Mouse (Mus musculus) monocyte, adult 5-6 weeks (primary cell): ENCODE measurements around the gene Plpp7. TPM values are rescaled to one million over a fixed set of nuclear protein-coding genes. Genes with fewer than 3 reads are reported as not detected.

Experiments used
- ATAC-seq: fragments of 153-309, 156-312 bp; replicated peaks from 2 replicates; pipeline ENCODE4 v1.8.0; 2017; ENCODE audit warnings: mild to moderate bottlenecking; ENCODE audit not compliant: low TSS enrichment, insufficient number of reproducible peaks, severe bottlenecking, poor library complexity, low FRiP score
- total RNA-seq: library from RNA; stranded (forward); fragments of 200-1000, 200-491, 200-594 nt; gene quantifications from 3 replicates; pipeline ENCODE4 v1.2.3, GENCODE M21; 2017

Gene Plpp7
- total RNA-seq, 1 experiment from 2014 or later, result not detected

- ATAC-seq, result no peak; the same call in 1 of the 2 replicates
Measured at GRCm38 (mm10) chr2:32152367-32153034, 57.2 kb downstream of the Plpp7 start.

DNA sequence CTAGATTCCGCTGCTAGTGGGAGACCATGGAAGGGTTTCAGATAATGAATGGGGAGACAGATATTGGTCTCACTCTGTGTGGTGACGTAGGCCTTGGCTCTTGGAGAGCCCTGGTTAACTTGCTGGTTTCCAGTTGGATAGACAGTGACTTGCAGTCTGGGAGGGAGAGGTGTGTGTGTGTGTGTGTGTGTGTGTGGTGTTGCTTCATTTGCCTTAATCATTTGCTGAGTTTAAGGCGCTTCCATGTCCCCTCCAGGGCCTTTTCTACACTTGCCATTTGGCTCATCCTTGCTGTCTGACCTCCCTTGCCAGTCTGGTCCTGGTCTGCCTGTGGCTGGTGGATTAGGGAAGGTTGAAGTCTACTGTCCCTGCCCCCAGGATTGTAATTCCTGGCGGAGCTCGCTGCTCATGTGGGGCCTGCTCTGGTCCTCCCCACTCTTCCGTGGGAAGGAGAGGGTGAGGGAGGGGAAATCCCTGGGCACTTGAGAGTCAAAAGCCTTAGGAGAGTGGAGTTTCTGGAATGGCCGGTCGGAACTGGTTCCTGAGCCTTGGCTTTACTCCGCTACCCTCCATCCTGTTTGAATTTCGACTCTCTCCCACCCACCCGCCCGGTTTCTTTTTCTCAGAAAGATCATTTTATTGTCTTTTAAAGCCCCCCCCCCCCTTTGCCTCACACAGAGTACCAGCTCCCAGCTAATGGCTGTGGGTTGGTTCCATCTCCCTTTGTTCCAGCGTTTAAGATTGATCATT lies 57.9 kb downstream of the Plpp7 start:
- ATAC-seq, result no peak

GRCm38 (mm10) chr2:32153791-32154119 lies 58.4 kb downstream of the Plpp7 start:
- no peak for ATAC-seq

- no peak for ATAC-seq
Measured at GRCm38 (mm10) chr2:32154334-32154997, 59.1 kb downstream of the Plpp7 start.

- ATAC-seq, result no peak
Measured at GRCm38 (mm10) chr2:32154998-32155541, 59.7 kb downstream of the Plpp7 start.

- no peak for ATAC-seq
Measured at GRCm38 (mm10) chr2:32155614-32156013, 60.3 kb downstream of the Plpp7 start.

DNA sequence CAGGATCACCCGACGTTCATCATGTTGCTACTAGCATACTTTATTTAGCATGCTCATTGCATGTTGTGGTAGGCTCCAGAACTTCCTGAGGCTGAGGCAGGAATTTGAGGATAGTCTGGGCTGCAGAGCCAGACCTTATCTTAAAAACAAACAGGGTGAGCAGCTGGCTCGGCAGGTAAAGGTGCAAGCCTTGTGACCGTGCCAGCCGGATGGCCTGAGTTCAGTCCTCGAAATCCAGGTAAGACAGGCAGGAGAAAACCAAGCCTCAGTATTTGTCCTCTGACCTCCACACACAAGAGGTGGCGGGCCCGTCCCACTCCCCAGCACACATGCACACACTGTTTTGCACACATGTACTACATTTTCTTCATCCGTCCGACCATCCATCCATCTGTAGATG lies 61.3 kb downstream of the Plpp7 start:
- no peak for ATAC-seq

- no peak for ATAC-seq
Measured at GRCm38 (mm10) chr2:32157328-32157727, 62.0 kb downstream of the Plpp7 start.

DNA sequence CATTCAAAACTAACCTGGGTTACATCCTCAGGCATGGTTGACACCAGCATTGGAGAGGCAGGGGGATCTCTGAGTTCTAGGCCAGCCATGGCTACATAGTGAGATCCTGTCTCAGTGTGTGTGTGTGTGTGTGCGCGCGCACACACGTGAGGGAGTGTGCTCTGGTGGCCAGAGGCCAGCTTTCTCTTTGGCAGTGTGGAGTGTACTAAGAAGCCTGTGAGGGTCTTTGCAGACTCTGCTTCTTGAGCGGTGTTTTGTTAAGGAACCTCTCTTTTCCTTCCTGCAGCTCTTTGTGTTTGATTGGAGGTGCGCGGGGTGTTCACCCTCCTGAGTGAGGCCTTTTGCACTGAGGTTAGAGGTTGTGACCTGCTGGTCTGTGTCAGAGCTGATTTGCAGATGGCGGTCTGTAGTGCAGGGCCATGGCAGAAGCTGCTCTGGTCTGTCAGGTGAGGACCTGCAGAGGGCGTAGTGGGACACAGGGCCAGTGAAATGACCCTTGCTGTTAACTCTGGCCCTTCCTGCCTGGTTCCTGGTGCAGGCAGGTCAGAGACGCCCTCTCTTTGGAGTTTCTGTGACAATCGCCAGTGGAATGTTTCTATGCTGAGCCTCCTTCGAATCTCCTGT lies 63.4 kb downstream of the Plpp7 start:
- no peak for ATAC-seq

Other genes starting within 250 kb of the Plpp7 start
- gene Fibcd1, start 249.5 kb upstream of the Plpp7 start, total RNA-seq, result 0.19 TPM in 1 of 3 replicates, not detected in the others
- not detected in 3 replicates for gene Lamc3, start 208.2 kb upstream of the Plpp7 start, total RNA-seq
- not detected in 3 replicates for gene Aif1l, start 145.4 kb upstream of the Plpp7 start, total RNA-seq
- 39.1 to 53.4 TPM (median 43.6 TPM) in 3 replicates for gene Nup214, start 121.1 kb upstream of the Plpp7 start, total RNA-seq
- gene Fam78a, start 10.7 kb upstream of the Plpp7 start, total RNA-seq, result 9.3 to 23.1 TPM (median 14.2 TPM) in 3 replicates
- 13.3 to 55.4 TPM (median 22.1 TPM) in 3 replicates for gene Prrc2b, start 55.6 kb downstream of the Plpp7 start, total RNA-seq
- gene Pomt1, start 141.1 kb downstream of the Plpp7 start, total RNA-seq, result 3.8 to 10.1 TPM (median 8.4 TPM) in 3 replicates
- gene Uck1, start 164.6 kb downstream of the Plpp7 start, total RNA-seq, result 23.0 to 35.3 TPM (median 26.8 TPM) in 3 replicates
- 55.3 to 73.2 TPM (median 60.2 TPM) in 3 replicates for gene Golga2, start 191.9 kb downstream of the Plpp7 start, total RNA-seq
- gene Swi5, start 192.5 kb downstream of the Plpp7 start, total RNA-seq, result 108 to 121 TPM (median 114 TPM) in 3 replicates